Mouse (Mus musculus) liver, adult 2 months (tissue): ENCODE results near the gene Sox5. TPM values are rescaled to one million over a fixed set of nuclear protein-coding genes. Genes with fewer than 3 reads are reported as not detected.

Source experiments
- DNase-seq: peaks from one replicate; pipeline ENCODE4 v3.0.0-alpha.2; 2011; ENCODE audit warnings: low read depth, low spot score; ENCODE audit errors: extremely low read depth
- H3K27ac ChIP-seq: fragments of 200-500 bp; replicated peaks from 2 replicates; pipeline ENCODE4 v1.5.1; 2012; ENCODE audit warnings: low read depth, mild to moderate bottlenecking, control low read depth, inconsistent platforms, low read length; ENCODE audit not compliant: insufficient read depth
- H3K27me3 ChIP-seq: fragments of 200-500 bp; 2 replicates; pipeline ENCODE4 v1.6.1; 2012; ENCODE audit warnings: mild to moderate bottlenecking, moderate library complexity, low read length, inconsistent platforms; ENCODE audit not compliant: control insufficient read depth, insufficient read depth
- H3K36me3 ChIP-seq: fragments of 200-500 bp; 2 replicates; pipeline ENCODE4 v1.6.1; 2012; ENCODE audit warnings: low read length, inconsistent platforms; ENCODE audit not compliant: control insufficient read depth, insufficient read depth
- H3K4me1 ChIP-seq: fragments of 200-500 bp; 2 replicates; pipeline ENCODE4 v1.6.1; 2011; ENCODE audit warnings: low read length; ENCODE audit not compliant: control insufficient read depth, insufficient read depth
- H3K4me3 ChIP-seq: fragments of 200-500 bp; 2 replicates; pipeline ENCODE4 v1.5.1; 2011; ENCODE audit warnings: low read depth, mild to moderate bottlenecking, control low read depth, low read length, moderate library complexity; ENCODE audit not compliant: insufficient read depth
- H3K79me2 ChIP-seq: fragments of 200-500 bp; 2 replicates; pipeline ENCODE4 v1.6.1; 2012; ENCODE audit warnings: inconsistent platforms, mild to moderate bottlenecking, low read length, moderate library complexity; ENCODE audit not compliant: control insufficient read depth, insufficient read depth
- H3K9ac ChIP-seq: fragments of 200-500 bp; 2 replicates; pipeline ENCODE4 v1.6.1; 2012; ENCODE audit warnings: low read depth, mild to moderate bottlenecking, control low read depth, inconsistent platforms, low read length
- CTCF ChIP-seq: fragments of 200-500 bp; IDR thresholded peaks from 2 replicates; pipeline ENCODE4 v1.5.1; 2011; ENCODE audit warnings: low read depth, low read length, control low read depth
- POLR2A ChIP-seq: fragments of 200-500 bp; IDR thresholded peaks from 2 replicates; pipeline ENCODE4 v1.6.1; 2011; ENCODE audit warnings: low read length, control low read depth; ENCODE audit not compliant: insufficient read depth; ENCODE audit errors: extremely low read depth
- WGBS: fragments of 180-500 bp; shearing (Covaris S2); methylation state at CpG from one replicate; pipeline ENCODE4 v1.1.7; 2018; 5-methylcytosine and 5-hydroxymethylcytosine counted together
- polyA plus RNA-seq: library from polyadenylated mRNA; depleted of rRNA; stranded (reverse); fragments of >200 nt; gene quantifications from 2 replicates; pipeline ENCODE4 v1.2.3, GENCODE M21; 2012
- total RNA-seq: library from RNA; depleted of rRNA; stranded (reverse); fragments of >200 nt; gene quantifications from 2 replicates; pipeline ENCODE4 v1.2.3, GENCODE M21; 2014

Gene Sox5
- total and polyA plus RNA-seq, 2 experiments, result 7.5 to 31.6 TPM

DNA sequence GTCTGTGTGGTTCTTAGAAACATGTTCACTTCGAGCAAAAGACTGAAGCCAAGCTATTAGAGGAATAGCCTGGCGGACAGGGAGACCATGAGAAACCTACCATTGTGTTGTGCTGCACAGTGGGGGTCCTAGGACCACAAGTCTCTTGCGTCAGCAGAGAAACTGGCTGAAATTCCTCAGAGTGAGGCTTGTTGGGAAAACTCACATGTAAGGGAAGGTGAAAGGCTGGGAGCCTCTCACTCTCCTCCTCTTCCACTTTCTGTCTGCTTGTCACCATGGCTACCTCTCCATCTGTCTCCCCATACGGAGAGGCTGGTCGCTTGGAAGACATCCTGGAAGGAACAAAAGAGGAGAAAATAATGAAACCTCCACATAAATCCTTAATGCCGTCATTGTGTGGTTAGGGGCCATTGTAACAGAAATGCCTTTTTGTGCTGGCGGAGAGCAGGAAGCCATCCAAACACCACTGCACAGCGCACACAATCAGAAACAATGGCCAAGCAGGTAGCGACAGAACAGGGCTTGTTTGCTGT is 626.8 kb downstream of the Sox5 start:
- Histone ChIP-seq H3K27me3 (no peaks in the 10 kb centered on the region), H3K4me1 (no peaks in the 10 kb centered on the region), H3K36me3 (peaks cover 10% of the 10 kb centered on the region; the same call in 1 of the 2 replicates), H3K9ac (no peak overlapping the region), H3K4me3 (no peak overlapping the region), H3K27ac (no peak overlapping the region), H3K79me2 (peaks cover 4% of the 10 kb centered on the region; the same call in 1 of the 2 replicates)
- TF ChIP-seq POLR2A, result no peak
- TF ChIP-seq CTCF, result no peak
- WGBS, result 91% methylated on average over 9 of the region's 9 CpGs
- no peak for DNase-seq

DNA sequence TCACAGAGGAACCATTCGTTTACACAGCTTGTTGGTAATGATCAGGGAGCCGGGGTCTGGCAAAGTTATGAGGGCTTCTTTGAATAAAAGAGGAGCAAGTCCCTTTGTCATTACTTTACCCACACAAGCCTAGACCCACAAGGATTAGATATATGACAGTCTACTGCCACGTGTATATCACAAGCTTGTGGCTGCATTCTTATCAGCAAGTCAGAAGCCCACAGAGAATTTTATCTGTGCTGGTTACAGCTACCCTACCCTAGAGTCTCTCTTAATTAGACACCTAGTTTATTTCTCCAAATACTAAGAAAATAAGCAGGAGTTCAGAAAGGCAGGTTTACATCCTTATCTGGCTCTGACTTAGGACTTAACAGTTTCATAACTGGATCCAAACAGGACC is 629.8 kb downstream of the Sox5 start:
- H3K4me1 ChIP-seq, result no peaks in the 10 kb centered on the region
- DNase-seq, result no peak
- H3K27me3 ChIP-seq, result no peaks in the 10 kb centered on the region
- H3K79me2 ChIP-seq, result peaks cover 1% of the 10 kb centered on the region; the same call in 1 of the 2 replicates
- H3K9ac ChIP-seq, result no peak overlapping the region
- TF ChIP-seq CTCF (no peak), POLR2A (no peak)
- no peak overlapping the region for H3K4me3 ChIP-seq
- H3K36me3 ChIP-seq, result peaks cover 10% of the 10 kb centered on the region
- WGBS, result 43% methylated on average over 3 of the region's 3 CpGs
- H3K27ac ChIP-seq, result no peak overlapping the region

DNA sequence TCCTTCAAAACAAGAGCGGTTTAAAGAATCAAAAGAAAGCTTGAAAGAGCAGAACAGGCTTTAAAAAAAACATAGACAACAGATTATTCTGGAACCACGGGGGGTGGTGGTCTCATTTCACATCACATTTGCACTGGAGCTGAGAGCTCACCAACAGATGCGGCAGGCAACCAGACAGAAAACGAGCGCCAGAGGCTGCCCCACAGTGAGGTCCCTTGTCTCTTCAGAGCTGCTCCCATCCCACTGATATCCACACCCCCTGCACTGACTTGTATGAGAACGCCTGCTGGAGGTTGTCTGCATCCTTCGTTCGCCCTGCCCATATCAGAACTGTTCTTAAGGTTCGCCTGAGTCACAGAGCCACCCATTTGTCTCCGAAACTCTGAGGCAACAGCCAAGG is 630.7 kb downstream of the Sox5 start:
- Histone ChIP-seq H3K4me3 (no peak overlapping the region), H3K36me3 (peaks cover 14% of the 10 kb centered on the region), H3K9ac (no peak overlapping the region), H3K27me3 (no peaks in the 10 kb centered on the region), H3K79me2 (no peaks in the 10 kb centered on the region; the same call in 1 of the 2 replicates), H3K4me1 (no peaks in the 10 kb centered on the region), H3K27ac (no peak overlapping the region)
- no peak for TF ChIP-seq CTCF
- TF ChIP-seq POLR2A, result no peak
- WGBS, result 86% methylated on average over 10 of the region's 10 CpGs
- no peak for DNase-seq

DNA sequence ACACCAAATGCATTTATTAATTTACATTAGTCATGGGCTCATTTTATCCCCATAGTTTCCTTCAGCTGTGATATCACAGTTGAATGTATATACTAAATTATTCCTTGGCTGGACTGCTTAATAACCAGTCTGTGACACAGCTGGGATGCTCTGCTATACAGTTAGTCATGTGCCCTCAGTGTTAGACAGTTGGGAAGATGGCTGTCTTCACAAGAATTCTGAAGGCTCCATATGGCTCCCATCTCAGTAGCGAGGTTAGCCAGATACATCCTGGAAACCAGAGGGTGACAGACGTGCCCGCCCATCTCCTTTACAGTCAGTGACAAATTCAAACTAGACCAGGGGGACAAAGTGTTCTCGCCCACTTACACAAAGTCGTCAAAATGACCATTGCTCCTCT is 644.4 kb downstream of the Sox5 start:
- Histone ChIP-seq H3K27me3 (no peaks in the 10 kb centered on the region), H3K36me3 (peaks cover 2% of the 10 kb centered on the region; the same call in 1 of the 2 replicates), H3K4me3 (no peak overlapping the region), H3K9ac (no peak overlapping the region), H3K4me1 (no peaks in the 10 kb centered on the region), H3K79me2 (no peaks in the 10 kb centered on the region; the same call in 1 of the 2 replicates), H3K27ac (no peak overlapping the region)
- TF ChIP-seq POLR2A (no peak), CTCF (no peak)
- 94% methylated on average over 5 of the region's 5 CpGs for WGBS
- no peak for DNase-seq

GRCm38 (mm10) chr6:144136894-144137293 is 644.9 kb downstream of the Sox5 start:
- H3K27ac ChIP-seq, result no peak overlapping the region
- peaks cover 2% of the 10 kb centered on the region; the same call in 1 of the 2 replicates for H3K36me3 ChIP-seq
- no peak overlapping the region for H3K9ac ChIP-seq
- H3K79me2 ChIP-seq, result no peaks in the 10 kb centered on the region; the same call in 1 of the 2 replicates
- no peak for TF ChIP-seq CTCF
- no peak for TF ChIP-seq POLR2A
- no peaks in the 10 kb centered on the region for H3K4me1 ChIP-seq
- DNase-seq, result no peak
- H3K4me3 ChIP-seq, result no peak overlapping the region
- H3K27me3 ChIP-seq, result no peaks in the 10 kb centered on the region
- 90% methylated on average over 4 of the region's 4 CpGs for WGBS

DNA sequence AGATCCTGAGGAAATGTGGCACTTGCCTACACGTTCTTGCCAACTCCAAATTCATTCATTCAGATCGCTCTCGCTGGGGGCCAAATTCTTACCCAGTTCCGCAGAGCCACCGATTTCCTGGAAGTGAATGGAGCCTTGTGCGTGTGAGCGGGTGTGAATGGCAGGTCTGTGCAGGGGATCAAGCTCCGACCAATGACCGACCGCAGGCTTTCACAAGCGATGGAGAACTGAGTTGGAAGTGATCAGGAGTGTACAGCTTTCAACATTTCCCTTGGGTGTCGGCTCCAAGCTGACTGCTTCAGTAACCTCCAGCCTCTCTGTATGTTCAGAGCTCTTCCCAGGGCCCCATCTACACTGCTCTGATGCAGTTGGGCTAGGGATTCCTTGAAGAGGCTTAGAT is 651.9 kb downstream of the Sox5 start:
- no peaks in the 10 kb centered on the region for H3K27me3 ChIP-seq
- no peak for DNase-seq
- TF ChIP-seq CTCF (no peak), POLR2A (no peak)
- no peaks in the 10 kb centered on the region for H3K4me1 ChIP-seq
- WGBS, result 95% methylated on average over 12 of the region's 12 CpGs
- H3K27ac ChIP-seq, result no peak overlapping the region
- H3K9ac ChIP-seq, result no peak overlapping the region
- H3K36me3 ChIP-seq, result no peaks in the 10 kb centered on the region; the same call in 1 of the 2 replicates
- no peak overlapping the region for H3K4me3 ChIP-seq
- H3K79me2 ChIP-seq, result no peaks in the 10 kb centered on the region; the same call in 1 of the 2 replicates
